Mouse (Mus musculus) CH12.LX (cell line): ENCODE results near the gene Prkcsh. TPM values are rescaled to one million over a fixed set of nuclear protein-coding genes. Genes with fewer than 3 reads are reported as not detected.

Experiments used
- DNase-seq: peaks from one replicate; pipeline ENCODE4 v3.0.0-alpha.2; 2013; ENCODE audit errors: extremely low read depth
- H3K27ac ChIP-seq: 2 replicates; pipeline ENCODE4 v1.5.1; 2012; ENCODE audit warnings: low read depth, mild to moderate bottlenecking, control low read depth, moderate library complexity; ENCODE audit not compliant: insufficient read depth
- H3K27me3 ChIP-seq: replicated peaks from 2 replicates; pipeline ENCODE3; 2012; ENCODE audit warnings: inconsistent platforms
- H3K36me3 ChIP-seq, 2 experiments: replicated peaks in 1 of 2; 2 replicates each; pipeline versions ENCODE3 to v1.6.1; 2012; ENCODE audit warnings: inconsistent platforms in 1 of 2, low read length in 1 of 2, mild to moderate bottlenecking in 1 of 2, mixed read lengths in 1 of 2, moderate library complexity in 1 of 2; ENCODE audit not compliant: control insufficient read depth in 1 of 2, insufficient read depth in 1 of 2
- H3K4me1 ChIP-seq, 2 experiments: 2 replicates each; pipeline ENCODE4 v1.6.1; 2012; ENCODE audit warnings: inconsistent platforms in 1 of 2, moderate library complexity in 1 of 2; ENCODE audit not compliant: insufficient read depth in 2 of 2, control insufficient read depth in 1 of 2
- H3K4me2 ChIP-seq: 2 replicates; pipeline ENCODE4 v1.6.1; 2012; ENCODE audit warnings: low read depth, mild to moderate bottlenecking, control low read depth; ENCODE audit not compliant: poor library complexity, insufficient read depth, severe bottlenecking
- H3K4me3 ChIP-seq, 3 experiments: fragments of 150-350 bp in 1 of 3; sonication (generic) in 1 of 3; replicated peaks in 1 of 3; 2 replicates each; pipeline versions ENCODE3 to v1.5.1; 2011 to 2012; ENCODE audit warnings: low read depth in 2 of 3, low read length in 2 of 3, mild to moderate bottlenecking in 2 of 3, moderate library complexity in 2 of 3, control low read depth in 1 of 3, improper control_type of control experiment in 1 of 3, inconsistent platforms in 1 of 3, mixed read lengths in 1 of 3; ENCODE audit not compliant: poor library complexity in 1 of 3
- H3K79me2 ChIP-seq: replicated peaks from 2 replicates; pipeline ENCODE4 v1.6.1; 2012; ENCODE audit warnings: mild to moderate bottlenecking, moderate library complexity; ENCODE audit not compliant: control insufficient read depth, poor library complexity, insufficient read depth, severe bottlenecking; ENCODE audit errors: extremely low read depth
- H3K9ac ChIP-seq: 2 replicates; pipeline ENCODE4 v1.6.1; 2012; ENCODE audit warnings: low read depth, mild to moderate bottlenecking, control low read depth, moderate library complexity; ENCODE audit not compliant: insufficient read depth
- H3K9me3 ChIP-seq: replicated peaks from 2 replicates; pipeline ENCODE3; 2012; ENCODE audit warnings: low read length, inconsistent platforms, mixed read lengths
- BHLHE40 ChIP-seq: IDR thresholded peaks from 2 replicates; pipeline ENCODE4 v1.6.1; 2011; ENCODE audit warnings: mild to moderate bottlenecking, low read depth, low read length, improper control_type of control experiment
- CHD2 ChIP-seq: IDR thresholded peaks from 2 replicates; pipeline ENCODE4 v1.6.1; 2011; ENCODE audit warnings: low read length, improper control_type of control experiment
- CTCF ChIP-seq, 2 experiments: IDR thresholded peaks in 1 of 2; conservative IDR thresholded peaks in 1 of 2; 2 replicates each; pipeline ENCODE4 v1.5.1; 2011 to 2012; ENCODE audit warnings: low read depth in 2 of 2, low read length in 2 of 2, improper control_type of control experiment in 1 of 2, inconsistent platforms in 1 of 2, mild to moderate bottlenecking in 1 of 2, moderate library complexity in 1 of 2
- ELF1 ChIP-seq: IDR thresholded peaks from 2 replicates; pipeline ENCODE4 v1.6.1; 2014; ENCODE audit warnings: low read depth, mild to moderate bottlenecking, inconsistent platforms, low read length, improper control_type of control experiment
- ETS1 ChIP-seq: conservative IDR thresholded peaks from 2 replicates; pipeline ENCODE4 v1.6.1; 2012; ENCODE audit warnings: low read depth, mild to moderate bottlenecking, inconsistent platforms, low read length, improper control_type of control experiment, moderate library complexity
- GABPA ChIP-seq: IDR thresholded peaks from 2 replicates; pipeline ENCODE4 v1.6.1; 2012; ENCODE audit warnings: low read depth, low read length, improper control_type of control experiment, inconsistent platforms; ENCODE audit not compliant: insufficient replicate concordance
- HCFC1 ChIP-seq: IDR thresholded peaks from 2 replicates; pipeline ENCODE4 v1.6.1; 2012; ENCODE audit warnings: low read depth, mild to moderate bottlenecking, inconsistent platforms, low read length, improper control_type of control experiment
- JUN ChIP-seq: IDR thresholded peaks from 2 replicates; pipeline ENCODE4 v1.6.1; 2011; ENCODE audit warnings: low read depth, mild to moderate bottlenecking, low read length, improper control_type of control experiment, moderate library complexity; ENCODE audit not compliant: insufficient read depth
- MAFK ChIP-seq: IDR thresholded peaks from 2 replicates; pipeline ENCODE4 v1.6.1; 2011; ENCODE audit warnings: low read length, improper control_type of control experiment; ENCODE audit not compliant: insufficient replicate concordance
- MEF2A ChIP-seq: IDR thresholded peaks from 2 replicates; pipeline ENCODE4 v1.6.1; 2014; ENCODE audit warnings: low read depth, mild to moderate bottlenecking, inconsistent platforms, low read length, improper control_type of control experiment, borderline replicate concordance
- MXI1 ChIP-seq: IDR thresholded peaks from 2 replicates; pipeline ENCODE4 v1.6.1; 2011; ENCODE audit warnings: mild to moderate bottlenecking, low read depth, low read length, improper control_type of control experiment
- NELFE ChIP-seq: IDR thresholded peaks from 2 replicates; pipeline ENCODE4 v1.6.1; 2011; ENCODE audit warnings: low read depth, low read length, improper control_type of control experiment
- PAX5 ChIP-seq: IDR thresholded peaks from 2 replicates; pipeline ENCODE4 v1.6.1; 2012; ENCODE audit warnings: low read length, inconsistent platforms, mixed read lengths
- RAD21 ChIP-seq: IDR thresholded peaks from 2 replicates; pipeline ENCODE4 v1.6.1; 2011; ENCODE audit warnings: low read depth, mild to moderate bottlenecking, low read length, improper control_type of control experiment, moderate library complexity
- RCOR1 ChIP-seq: conservative IDR thresholded peaks from 2 replicates; pipeline ENCODE4 v1.6.1; 2012; ENCODE audit warnings: low read depth, mild to moderate bottlenecking, inconsistent platforms, low read length, improper control_type of control experiment
- SIN3A ChIP-seq: IDR thresholded peaks from 2 replicates; pipeline ENCODE4 v1.6.1; 2012; ENCODE audit warnings: low read length, improper control_type of control experiment, inconsistent platforms
- TBP ChIP-seq: conservative IDR thresholded peaks from 2 replicates; pipeline ENCODE4 v1.6.1; 2011; ENCODE audit warnings: low read depth, low read length, improper control_type of control experiment
- TCF12 ChIP-seq: IDR thresholded peaks from 2 replicates; pipeline ENCODE4 v1.6.1; 2014; ENCODE audit warnings: low read depth, mild to moderate bottlenecking, inconsistent platforms, low read length, improper control_type of control experiment
- UBTF ChIP-seq: IDR thresholded peaks from 2 replicates; pipeline ENCODE4 v1.6.1; 2012; ENCODE audit warnings: low read depth, mild to moderate bottlenecking, inconsistent platforms, low read length, improper control_type of control experiment, moderate library complexity
- USF1 ChIP-seq: IDR thresholded peaks from 2 replicates; pipeline ENCODE4 v1.6.1; 2014; ENCODE audit warnings: low read depth, mild to moderate bottlenecking, inconsistent platforms, low read length, improper control_type of control experiment
- USF2 ChIP-seq: conservative IDR thresholded peaks from 2 replicates; pipeline ENCODE4 v1.6.1; 2011; ENCODE audit warnings: low read depth, low read length, improper control_type of control experiment
- ZC3H11A ChIP-seq: IDR thresholded peaks from 2 replicates; pipeline ENCODE4 v1.6.1; 2012; ENCODE audit warnings: low read depth, mild to moderate bottlenecking, inconsistent platforms, low read length, improper control_type of control experiment
- ZKSCAN1 ChIP-seq: IDR thresholded peaks from 2 replicates; pipeline ENCODE4 v1.6.1; 2012; ENCODE audit warnings: low read depth, inconsistent platforms, low read length, improper control_type of control experiment, borderline replicate concordance
- ZMIZ1 ChIP-seq: IDR thresholded peaks from 2 replicates; pipeline ENCODE4 v1.6.1; 2012; ENCODE audit warnings: low read depth, mild to moderate bottlenecking, inconsistent platforms, low read length, improper control_type of control experiment
- dilution Hi-C: fragments of 300-500 bp; cut with MboI; formaldehyde crosslinking; loops from 2 replicates; pipeline ENCODE4 v1.14.3; 2020; ENCODE audit warnings: low sequenced_read_pairs; ENCODE audit not compliant: extremely low pct_unique_long_range_greater_than_20kb, extremely low pct_ligation_motif_present
- in situ Hi-C: fragments of 300-500 bp; cut with MboI; formaldehyde crosslinking; loops from 3 replicates; pipeline ENCODE4 v1.14.3; 2019; ENCODE audit warnings: low sequenced_read_pairs, low pct_ligation_motif_present, low pct_unique_long_range_greater_than_20kb, mixed read lengths
- polyA plus RNA-seq: library from polyadenylated mRNA; unstranded; fragments of >175 nt; gene quantifications from 2 replicates; pipeline ENCODE4 v1.2.1, GENCODE M21; 2012; ENCODE audit warnings: low read depth; ENCODE audit not compliant: insufficient read length
- total RNA-seq, 2 experiments: library from RNA; depleted of rRNA; stranded (reverse); fragments of 300-350 nt in 1 of 2; fragments of >200 nt in 1 of 2; gene quantifications; 2 replicates each; pipeline ENCODE4 v1.2.3; 2012 to 2014

Gene Prkcsh
- total and polyA plus RNA-seq, 3 experiments = 72.1 to 160 (median 148) TPM

GRCm38 (mm10) chr9:22058011-22058424, 55.4 kb downstream of the Prkcsh start:
- no peak for DNase-seq
- Histone ChIP-seq H3K4me2 (no peak overlapping the region), H3K4me3 (no peak overlapping the region), H3K27ac (no peak overlapping the region), H3K79me2 (no peaks in the 10 kb centered on the region), H3K27me3 (no peaks in the 10 kb centered on the region), H3K4me1 (no peaks in the 10 kb centered on the region), H3K36me3 (peaks cover 42 to 77% of the 10 kb centered on the region in 2 experiments), H3K9me3 (no peaks in the 10 kb centered on the region), H3K9ac (no peak overlapping the region)
- TF ChIP-seq UBTF (no peak), MAFK (no peak), RAD21 (no peak), ZC3H11A (no peak), PAX5 (no peak), ZKSCAN1 (no peak), ZMIZ1 (no peak), TBP (no peak), JUN (no peak), RCOR1 (no peak)
- in situ Hi-C loops = no loop called here
- dilution Hi-C loops = no loop called here

DNA sequence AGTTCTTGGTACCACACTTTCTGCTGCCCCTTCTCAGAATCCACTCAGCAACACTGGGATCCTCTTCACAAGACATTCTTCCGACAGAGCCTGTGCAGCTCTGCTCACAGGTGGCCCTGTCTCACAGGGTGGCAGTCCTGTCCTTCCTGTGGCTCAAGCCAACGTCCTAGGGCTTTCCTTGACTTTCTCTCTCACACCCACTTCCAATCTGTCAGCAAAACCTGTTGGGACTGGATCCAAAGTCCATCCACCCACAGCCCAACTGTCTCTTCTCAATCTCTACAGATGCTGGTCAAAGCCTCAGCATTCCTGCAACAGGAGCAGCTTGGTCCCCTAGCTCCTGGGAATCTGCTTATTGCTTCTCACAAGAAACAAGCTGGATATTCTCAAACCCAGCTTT, 58.7 kb downstream of the Prkcsh start:
- no peak for TF ChIP-seq ETS1
- TF ChIP-seq USF1 = no peak
- TF ChIP-seq NELFE = no peak
- no peak for TF ChIP-seq TCF12
- TF ChIP-seq GABPA = no peak
- no peak for TF ChIP-seq MEF2A
- TF ChIP-seq ELF1 = no peak
- TF ChIP-seq USF2 = no peak
- no peak for TF ChIP-seq TBP
- TF ChIP-seq SIN3A = no peak
- no peak for TF ChIP-seq RCOR1
- TF ChIP-seq HCFC1 = no peak
- no peak for TF ChIP-seq UBTF
- no peak for TF ChIP-seq CHD2
- no peak for TF ChIP-seq CTCF (conservative IDR thresholded peaks at IDR 0.05 in 1 of 2, IDR thresholded peaks at IDR 0.05 in 1 of 2; ENCODE audit: low read depth in 2 of 2, low read length in 2 of 2)
- no peak for TF ChIP-seq MXI1
- no peak for TF ChIP-seq JUN
- no peak for TF ChIP-seq BHLHE40
- TF ChIP-seq MAFK = no peak
- TF ChIP-seq, all 38 proteins: peak for 0
- Histone ChIP-seq H3K79me2 (no peaks in the 10 kb centered on the region), H3K4me1 (no peaks in the 10 kb centered on the region), H3K4me2 (no peak overlapping the region), H3K4me3 (no peak overlapping the region), H3K27me3 (no peaks in the 10 kb centered on the region), H3K9me3 (no peaks in the 10 kb centered on the region), H3K27ac (no peak overlapping the region), H3K9ac (no peak overlapping the region), H3K36me3 (peaks cover 50 to 89% of the 10 kb centered on the region in 2 experiments)
- no peak for DNase-seq
- dilution Hi-C loops = no loop called here
- in situ Hi-C loops = no loop called here
